Mouse (Mus musculus) urinary bladder, adult 18-20 months (tissue): ENCODE measurements around the gene Cdh12.

Experiments
- DNase-seq, 2 experiments: peaks; one replicate each; pipeline ENCODE4 v3.0.0; 2022; ENCODE audit warnings: low spot score in 2 of 2, mixed read lengths in 2 of 2

The Cdh12 gene

DNA sequence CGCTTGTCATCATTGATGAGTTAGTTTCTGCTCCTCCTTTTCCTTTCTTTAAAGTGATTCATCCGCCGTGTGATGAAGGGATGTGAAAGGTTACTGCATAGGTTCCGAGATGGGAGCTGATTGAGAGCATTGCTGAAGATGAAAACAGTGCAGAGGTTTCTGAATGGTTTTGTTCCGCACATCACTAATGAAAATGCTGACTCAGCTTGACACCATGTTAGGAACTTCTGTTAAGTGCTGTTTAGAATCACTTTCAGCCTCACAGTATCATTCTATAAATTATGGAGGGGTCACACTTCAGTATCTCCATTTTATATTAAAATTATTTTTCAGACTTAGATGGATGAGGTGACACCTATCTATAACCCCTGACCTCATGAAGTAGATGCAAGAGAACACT, 247.2 kb downstream of the Cdh12 start:
- DNase-seq = no peak

DNA sequence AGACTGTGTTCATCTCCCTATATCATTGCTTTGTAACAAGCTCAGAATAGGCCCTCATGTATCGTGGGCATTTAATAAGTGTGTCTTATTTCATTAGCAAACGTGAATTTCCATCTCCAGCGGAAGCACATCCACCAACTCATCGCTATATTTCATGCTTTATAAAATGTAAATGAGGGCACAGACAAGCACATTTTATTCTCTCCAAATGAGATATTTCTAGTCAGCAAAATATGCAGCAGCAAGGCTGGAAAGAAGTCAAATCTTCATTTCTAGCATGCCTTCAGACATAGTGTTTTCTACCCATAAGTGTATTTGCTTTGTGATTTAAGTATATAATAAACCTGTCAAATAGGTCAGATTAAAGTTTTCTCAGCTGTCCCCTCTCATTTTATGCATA, 262.8 kb downstream of the Cdh12 start:
- no peak for DNase-seq

DNA sequence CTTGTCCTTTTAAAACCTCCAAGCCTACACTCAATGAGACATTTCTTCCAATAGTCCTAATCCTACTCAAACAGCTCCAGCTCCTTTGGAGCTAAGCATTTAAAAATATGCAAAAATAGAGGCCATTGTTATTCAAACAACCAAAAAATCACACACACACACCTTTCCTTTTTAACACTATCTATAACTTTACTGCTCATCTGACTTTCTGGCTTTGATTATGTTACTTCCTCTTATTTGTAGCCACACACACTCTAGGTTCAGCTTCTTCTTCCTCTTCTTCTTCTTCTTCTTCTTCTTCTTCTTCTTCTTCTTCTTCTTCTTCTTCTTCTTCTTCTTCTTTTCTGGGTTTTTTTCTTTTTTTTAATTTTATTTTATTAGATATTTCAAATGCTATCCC, 323.2 kb downstream of the Cdh12 start:
- no peak for DNase-seq

DNA sequence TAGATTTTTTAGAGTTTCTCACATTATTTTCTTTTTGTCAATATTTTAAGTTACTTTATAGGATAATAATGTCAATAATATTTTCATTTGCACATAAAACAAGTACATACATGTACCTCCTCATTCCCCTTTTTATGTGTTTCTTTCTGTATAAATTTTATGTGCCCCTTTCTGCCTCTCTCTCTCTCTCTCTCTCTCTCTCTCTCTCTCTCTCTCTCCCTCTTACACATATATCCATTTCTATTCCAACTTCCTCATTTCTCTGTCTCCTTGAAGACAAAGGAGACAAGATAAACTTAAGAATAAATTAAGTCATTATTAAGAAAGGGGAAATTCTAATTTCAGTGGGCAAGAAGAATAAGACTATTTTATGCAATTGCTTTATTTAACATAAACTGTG, 324.4 kb downstream of the Cdh12 start:
- no peak for DNase-seq

DNA sequence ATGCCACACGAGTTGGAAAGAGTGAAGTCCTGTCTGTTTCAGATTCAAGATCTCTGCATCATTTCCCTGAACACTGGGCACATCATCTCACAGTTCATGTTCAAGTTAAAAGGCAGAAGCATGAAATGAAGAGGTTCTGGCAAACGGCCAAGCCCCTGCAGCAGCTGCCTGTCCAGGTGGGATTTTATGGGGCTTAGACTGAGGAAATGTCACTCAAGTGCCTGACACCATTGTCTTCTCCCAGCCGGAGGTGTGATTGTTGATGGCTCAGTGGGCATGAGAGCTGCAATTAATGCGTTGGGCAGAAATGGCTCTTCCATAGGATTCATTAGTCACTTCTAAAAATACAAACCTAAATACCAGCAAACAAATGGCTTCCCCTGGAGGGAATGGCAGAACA, 347.9 kb downstream of the Cdh12 start:
- no peak for DNase-seq

DNA sequence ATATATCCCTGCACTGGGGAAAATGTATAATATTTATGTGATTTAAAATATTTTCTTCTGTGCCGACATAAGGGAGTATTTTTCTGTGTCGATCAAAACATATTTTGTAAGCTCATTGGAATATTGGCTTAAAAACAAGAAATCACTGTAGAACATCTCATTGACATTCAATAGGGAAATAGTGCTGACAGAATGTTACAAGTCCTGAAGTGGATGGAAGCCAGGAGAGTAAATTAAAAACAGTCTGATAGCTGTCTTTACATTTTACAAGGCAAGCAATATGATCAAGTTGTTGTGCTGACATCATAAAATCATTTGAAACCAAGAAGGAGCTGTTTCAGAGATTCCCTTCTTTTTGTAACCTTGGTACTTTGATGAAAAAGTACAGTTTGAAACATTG, 349.5 kb downstream of the Cdh12 start:
- no peak for DNase-seq

DNA sequence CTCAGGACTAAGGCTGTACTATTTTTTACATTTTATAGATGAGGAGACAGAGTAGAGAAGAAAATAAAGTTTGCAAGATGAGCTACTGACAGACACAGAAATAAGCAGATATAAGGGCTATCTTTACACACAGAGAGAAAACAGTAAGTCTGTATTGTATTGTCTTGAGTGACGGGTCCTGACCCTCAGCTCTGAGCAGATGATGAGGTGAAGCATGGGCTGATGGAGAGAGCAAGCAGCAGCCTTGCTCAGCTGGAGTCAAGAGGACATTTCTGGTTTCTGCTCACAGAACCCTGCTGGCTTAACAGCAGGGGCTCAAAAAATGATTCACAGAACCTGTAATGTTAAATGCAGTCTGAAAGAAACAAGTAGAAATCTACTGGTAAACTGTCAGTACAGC, 386.8 kb downstream of the Cdh12 start:
- DNase-seq = no peak

DNA sequence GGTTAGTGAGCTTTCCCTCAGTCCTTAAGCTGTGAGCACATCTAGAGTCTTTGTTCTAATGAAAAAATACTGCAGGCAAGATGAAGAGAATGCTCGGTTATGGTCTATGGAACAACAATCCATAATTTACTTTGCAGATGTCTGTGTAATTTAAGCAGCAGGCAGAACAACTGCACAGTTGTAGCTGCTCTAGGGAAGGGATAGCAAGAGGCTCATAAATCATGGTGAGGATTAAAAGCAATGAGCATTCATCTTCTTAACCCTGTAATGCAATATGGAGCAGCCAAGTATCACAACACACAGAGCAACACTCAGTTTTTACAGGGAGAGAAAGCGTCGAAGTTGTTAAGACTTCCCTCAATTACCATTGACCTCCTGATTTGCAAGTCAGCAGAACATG, 387.9 kb downstream of the Cdh12 start:
- no peak for DNase-seq

DNA sequence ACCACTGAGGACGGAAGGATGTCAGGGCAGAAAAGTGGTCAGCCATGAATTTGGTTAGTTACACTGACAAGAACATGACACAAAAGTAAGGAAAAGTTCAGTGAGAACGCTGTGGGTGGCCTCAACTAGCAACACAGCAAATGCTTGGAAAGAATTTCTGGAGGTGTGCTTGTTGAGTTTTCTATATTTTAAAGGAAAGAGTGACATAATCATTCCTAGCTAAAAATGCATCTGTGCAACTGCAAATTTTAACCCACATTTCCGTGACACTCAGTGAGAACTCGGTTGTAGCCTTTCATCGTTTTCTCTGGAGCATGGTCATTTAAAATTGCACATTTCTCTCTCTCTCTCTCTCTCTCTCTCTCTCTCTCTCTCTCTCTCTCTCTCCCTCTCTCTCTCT, 392.4 kb downstream of the Cdh12 start:
- DNase-seq = no peak

DNA sequence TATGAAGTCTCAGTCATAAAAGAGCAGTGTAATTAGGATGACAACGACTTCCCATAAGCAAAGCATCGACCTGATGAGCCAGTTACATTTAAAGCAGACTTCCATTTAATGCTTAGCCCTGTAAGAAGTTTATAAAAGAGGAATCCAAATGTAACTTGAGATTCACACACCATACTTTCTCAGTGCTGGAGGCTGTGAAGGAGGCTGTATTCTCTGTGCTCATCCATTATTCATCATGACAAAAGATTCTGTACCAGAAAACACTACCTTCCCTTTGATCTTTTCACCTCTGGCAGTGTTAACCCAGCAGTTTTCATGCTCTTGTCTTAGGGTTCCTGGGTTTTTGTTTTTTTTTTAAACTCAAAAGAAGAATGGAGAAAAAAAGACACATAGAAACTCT, 414.0 kb downstream of the Cdh12 start:
- no peak for DNase-seq

DNA sequence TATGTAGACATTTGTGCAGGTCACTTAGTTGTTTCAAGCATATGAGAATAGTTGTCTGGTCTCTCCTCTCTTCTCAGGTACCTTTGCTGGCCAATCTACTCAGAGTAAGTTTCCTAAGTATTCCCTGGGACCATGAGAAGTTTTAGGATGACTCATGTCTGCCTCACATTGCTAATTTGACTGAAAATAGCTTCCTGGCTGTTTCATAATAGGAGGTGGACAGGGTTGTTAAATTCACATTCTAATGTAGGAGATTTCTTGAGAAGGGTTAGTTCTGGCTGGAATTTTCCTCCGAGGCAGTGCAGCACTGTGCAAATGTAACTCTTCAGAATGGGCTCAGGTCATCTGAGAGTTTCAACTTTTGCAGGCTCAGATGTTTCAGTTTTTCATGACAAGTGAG, 423.5 kb downstream of the Cdh12 start:
- DNase-seq = no peak

DNA sequence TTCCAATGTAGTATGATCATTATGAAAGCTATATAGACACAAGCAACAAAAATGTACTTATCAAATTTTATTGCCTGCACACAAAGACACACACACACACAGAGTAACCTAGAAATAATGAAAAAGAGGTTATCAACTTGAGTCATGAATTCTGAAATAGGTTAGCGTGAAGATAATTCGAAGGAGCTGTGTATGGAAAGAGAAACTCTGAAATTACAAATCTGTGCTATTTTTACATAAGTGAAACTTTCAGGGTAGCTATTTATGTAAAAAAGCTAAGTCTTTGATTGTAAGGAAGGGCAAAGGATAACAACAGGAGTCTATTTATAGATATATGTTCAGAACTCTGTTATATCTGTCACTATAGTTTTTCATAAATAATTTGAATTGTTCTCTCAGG, 427.9 kb downstream of the Cdh12 start:
- DNase-seq = no peak

DNA sequence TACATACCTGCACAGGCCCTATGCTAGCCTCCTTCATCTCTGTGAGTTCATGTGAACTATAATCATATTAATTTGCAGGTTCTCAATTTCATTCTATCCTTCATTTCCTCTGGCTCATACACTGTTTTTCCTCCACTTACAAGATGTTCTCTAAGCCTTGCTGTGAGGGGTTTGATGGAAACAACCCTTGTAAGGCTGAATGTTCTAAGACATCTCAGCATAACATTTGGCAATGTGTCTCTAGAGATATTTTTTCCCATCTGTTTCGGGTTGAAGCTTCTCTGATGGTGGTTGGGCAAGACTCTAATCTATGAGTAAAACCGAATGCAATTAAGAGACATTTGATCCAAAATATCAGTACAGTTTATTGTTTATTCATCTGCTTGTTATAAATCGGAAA, 444.4 kb downstream of the Cdh12 start:
- no peak for DNase-seq

DNA sequence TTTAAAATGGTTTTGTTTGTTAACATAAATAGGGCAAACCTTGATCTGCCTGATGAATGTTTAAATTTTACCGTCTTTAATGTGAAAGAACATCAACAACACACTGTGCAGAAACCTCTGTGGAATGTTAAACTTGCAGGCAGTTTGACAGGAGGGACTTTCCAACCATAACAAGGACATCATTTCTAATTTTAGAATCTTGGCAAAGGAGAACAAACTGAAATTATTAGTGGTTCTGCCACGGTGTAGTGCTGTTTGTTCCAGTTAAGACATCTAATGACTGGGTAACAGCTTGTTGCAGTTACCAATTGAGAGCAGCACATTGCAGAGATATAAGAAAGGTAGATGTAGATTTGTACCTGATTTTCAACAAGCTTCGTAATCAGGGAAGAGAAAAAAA, 453.5 kb downstream of the Cdh12 start:
- no peak for DNase-seq

DNA sequence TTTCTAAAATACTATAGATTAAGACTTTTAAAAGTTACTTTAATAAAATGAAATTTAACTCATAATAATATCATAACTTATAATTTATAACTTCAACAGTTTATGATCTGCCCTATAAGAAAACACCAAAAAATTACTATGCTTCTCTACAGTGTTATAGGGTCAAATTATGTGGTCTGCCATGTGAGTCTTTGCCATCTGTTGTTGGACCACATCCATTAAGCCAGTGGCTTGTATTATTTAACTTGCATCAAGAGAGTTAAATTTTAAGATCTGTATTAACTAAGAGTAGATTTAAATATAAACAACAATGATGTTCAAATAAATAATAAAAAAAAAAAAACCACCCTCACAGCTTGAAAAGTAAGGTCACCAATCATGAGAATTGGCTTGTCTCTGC, 479.2 kb downstream of the Cdh12 start:
- no peak for DNase-seq

DNA sequence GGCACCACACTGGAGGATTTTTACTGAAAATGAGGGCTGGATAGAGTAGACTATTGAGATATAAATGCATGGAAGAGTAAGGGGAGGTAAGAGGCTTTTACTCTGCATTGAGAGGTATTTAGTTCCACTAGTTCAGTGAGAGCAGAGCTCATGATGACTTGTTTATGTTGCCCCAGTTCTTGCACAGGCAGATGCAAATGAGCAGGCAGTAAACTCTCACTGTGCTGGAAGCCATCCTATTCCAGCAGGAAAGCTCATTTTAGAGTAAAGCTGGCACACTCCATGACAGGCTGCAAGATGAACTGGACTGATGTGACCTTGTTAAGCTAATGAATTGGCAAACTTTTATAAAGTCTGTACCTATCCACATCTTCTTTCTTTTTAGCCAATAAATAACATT, 494.9 kb downstream of the Cdh12 start:
- DNase-seq = no peak

DNA sequence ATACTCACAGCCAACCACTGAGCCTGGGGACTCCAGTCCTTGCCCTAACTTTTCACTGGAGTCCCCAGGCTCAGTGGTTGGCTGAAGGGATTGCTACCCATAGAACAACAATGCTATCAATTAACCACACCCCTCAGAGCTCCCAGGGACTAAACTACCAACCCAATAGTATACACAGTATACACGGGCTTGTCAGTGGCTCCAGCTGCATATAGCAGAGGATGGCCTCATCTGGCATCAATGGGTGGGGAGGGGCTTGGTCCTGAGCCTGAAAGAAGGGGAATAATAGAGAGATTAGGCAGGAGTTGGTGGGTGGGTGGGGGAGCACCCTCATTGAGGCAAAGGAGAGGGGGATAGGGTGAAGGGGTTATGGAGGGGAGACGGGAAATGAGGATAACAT, 518.4 kb downstream of the Cdh12 start:
- DNase-seq = no peak

DNA sequence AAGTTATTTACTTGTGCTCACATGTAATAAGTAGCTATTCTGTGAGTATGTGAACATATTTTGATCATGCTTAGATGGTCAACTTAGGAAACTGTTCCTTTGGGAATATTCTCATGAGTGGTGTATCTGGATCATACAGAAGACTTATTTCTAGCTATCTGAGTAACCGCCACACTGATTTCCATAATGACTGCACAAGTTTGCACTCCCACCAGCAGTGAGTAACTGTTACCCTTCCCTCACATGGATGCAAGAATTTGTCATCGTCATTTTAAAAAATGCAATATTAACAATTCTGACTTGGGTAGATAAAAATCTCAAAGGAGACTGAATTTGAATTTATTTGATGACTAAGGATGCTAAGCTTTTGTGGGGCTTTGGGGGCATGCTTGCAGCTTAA, 522.0 kb downstream of the Cdh12 start:
- no peak for DNase-seq

DNA sequence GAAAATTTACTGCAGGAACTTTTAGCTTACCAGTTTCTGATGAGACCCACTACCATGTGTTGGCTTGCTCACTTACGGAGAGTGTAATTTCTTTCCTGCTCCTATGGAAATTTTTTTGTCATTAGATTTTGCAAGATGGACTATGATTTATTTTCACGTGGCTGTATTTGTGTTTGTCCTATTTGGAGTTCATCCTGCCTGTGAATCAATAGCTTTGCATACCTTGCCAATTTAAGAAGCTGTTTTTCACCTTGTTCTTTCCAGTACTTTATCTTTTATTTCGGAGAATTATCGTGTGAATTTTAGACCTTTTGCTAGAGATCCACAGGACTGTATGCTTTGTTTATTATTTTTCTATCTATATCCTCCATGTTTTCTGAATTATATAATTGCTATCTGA, 551.5 kb downstream of the Cdh12 start:
- DNase-seq = no peak

DNA sequence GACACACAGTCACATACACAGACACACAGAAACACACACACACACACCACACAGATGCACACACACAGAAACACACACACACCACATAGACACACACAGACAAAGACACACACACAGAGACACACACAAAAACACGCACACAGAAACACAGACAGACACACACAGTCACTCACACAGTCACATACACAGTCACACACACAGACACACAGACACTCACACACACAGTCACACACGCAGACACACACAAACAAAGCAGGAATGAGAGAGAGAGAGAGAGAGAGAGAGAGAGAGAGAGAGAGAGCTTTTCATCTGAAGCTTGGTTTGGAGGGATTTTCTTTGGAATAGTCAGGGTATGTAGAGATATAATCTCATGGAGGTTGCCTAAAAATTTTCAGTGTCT, 558.9 kb downstream of the Cdh12 start:
- no peak for DNase-seq

DNA sequence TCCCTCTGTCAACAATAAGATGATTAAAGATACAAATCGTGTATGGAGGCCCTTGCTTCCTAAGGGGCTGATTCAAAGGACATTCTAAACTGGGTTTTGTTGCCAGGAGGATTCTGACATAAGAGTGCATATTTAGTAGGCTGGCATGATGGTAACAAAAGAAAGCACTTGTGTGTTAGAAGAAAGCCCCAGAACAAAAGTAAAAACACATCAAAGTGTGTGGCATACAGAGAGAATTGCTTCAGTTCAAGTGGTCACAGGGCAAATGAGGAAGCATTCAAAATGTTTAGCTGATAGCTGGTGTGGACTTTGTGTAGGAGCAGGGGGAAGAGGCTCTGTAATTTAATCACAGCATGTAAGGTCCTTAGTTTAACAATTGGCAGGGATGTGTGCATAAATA, 559.4 kb downstream of the Cdh12 start:
- no peak for DNase-seq

DNA sequence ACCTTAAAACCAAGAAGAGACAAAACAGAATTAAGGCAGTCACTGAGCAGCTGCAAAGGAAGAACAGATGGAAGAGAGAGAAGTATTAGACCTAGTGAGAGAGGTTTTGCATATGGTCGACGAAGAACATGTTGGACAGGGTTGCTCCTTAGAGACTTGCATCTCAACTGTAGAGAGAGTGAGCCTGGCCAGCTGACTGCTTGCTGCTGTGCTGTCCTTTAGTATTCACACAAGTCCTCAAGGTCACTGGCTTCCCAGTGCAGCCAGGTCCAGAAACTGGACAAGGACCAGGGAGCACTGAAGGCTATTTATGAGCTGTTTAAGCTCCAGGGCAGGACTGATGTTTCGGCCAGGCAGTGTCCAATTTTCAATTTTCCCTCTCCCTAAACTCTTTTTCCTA, 559.9 kb downstream of the Cdh12 start:
- DNase-seq = no peak

DNA sequence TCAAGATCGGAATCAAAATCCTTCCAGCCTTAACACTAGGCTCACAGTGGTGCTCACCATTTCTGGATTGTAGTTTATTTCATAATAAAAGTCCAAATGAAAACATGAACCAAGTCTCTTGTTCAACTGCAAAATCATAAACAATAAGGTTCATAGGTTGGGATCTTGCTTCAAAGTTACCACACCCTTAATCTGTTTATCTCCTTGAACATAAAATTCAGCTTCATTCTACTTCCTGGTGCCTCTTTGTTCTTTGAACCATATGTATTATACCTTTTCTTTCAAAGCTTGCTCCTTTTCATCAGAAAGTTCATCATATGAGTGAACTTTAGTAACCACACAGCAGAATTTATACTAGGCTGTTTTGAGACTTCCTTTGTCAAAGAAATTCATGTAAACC, 614.6 kb downstream of the Cdh12 start:
- DNase-seq = no peak

DNA sequence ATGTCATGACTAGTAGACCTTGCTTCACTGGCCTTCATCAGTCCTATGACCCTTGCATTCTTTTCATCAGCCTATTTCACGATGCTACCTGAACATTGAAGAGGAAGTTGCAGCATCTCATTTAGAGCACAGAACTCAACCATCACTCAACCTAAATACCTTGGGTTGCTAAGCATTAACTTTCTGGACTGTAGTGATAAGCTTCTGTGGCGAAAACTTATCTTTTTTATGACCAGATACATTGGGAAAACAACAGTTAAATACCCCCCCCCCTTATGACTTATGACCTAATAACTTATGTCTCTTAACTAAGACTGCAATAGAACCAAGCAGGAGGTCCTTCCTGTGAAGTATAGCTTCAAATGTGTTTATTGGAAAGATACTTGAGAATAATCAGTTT, 620.2 kb downstream of the Cdh12 start:
- no peak for DNase-seq

DNA sequence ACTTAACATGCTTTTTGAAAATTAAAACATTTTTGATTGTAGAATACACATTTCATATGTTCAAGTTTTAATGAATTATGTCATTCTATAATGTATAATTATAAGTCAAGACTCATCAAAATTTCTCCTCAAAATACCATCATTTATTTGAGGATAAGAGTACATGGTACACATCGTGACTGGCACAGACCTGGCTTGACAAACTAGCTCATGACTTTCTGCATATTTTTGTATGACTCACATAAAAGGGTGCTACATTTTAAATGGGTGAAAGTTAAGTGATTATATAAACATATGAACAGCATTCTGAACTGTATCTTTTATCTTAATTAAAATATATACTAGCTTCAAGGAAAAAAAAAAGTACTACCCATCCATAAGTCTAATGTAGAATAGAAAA, 643.8 kb downstream of the Cdh12 start:
- DNase-seq = no peak
